Mouse (Mus musculus) lung, adult 2 months (tissue): ENCODE measurements at regions not wholly inside any gene's neighbourhood (a gene's known extent, or its start where the extent isn't known, plus 50 kb on each side); places are given as distances from the start of the nearest gene placed in this dataset.

Source experiments
- DNase-seq: peaks from one replicate; pipeline ENCODE4 v3.0.0; 2022
- H3K4me1 ChIP-seq: fragments of 200-500 bp; 2 replicates; pipeline ENCODE4 v1.6.1; 2011; ENCODE audit warnings: low read length; ENCODE audit not compliant: control insufficient read depth, insufficient read depth
- H3K4me3 ChIP-seq: fragments of 200-500 bp; replicated peaks from 2 replicates; pipeline ENCODE3; 2011; ENCODE audit warnings: low read depth, mild to moderate bottlenecking, control low read depth, low read length; ENCODE audit errors: extremely low read depth
- CTCF ChIP-seq: fragments of 200-500 bp; IDR thresholded peaks from 2 replicates; pipeline ENCODE4 v1.5.1; 2011; ENCODE audit warnings: mild to moderate bottlenecking, low read length, control low read depth; ENCODE audit not compliant: insufficient read depth
- POLR2A ChIP-seq: fragments of 200-500 bp; IDR thresholded peaks from 2 replicates; pipeline ENCODE4 v1.6.1; 2011; ENCODE audit warnings: low read depth, mild to moderate bottlenecking, control low read depth, low read length, borderline replicate concordance; ENCODE audit errors: extremely low read depth
- WGBS: fragments of 180-500 bp; shearing (Covaris S2); methylation state at CpG from one replicate; pipeline ENCODE4 v1.1.7; 2018; 5-methylcytosine and 5-hydroxymethylcytosine counted together

DNA sequence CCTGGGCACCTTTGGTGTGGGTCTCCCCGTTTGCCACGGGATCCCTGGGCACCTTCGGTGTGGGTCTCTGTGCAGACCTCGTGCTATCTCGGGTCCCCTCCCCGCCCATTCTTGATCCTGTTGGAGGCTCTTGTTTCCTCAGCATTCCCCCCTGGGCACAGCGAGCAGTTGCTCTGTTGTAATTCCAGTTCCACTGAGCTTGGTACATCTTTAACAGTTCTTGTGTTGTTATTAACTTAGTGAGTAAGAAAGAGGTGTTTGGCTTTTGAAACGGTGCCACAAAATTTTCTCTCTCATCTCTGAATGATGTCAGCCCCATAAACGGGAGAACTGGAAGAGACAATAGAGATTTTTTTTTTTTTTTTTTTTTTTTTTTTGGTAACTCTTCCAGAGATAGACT, 187.7 kb upstream of the 4930412O13Rik start:
- 69% methylated on average over 9 of the region's 9 CpGs for WGBS
- H3K4me1 ChIP-seq, result no peaks in the 10 kb centered on the region
- TF ChIP-seq CTCF (no peak), POLR2A (no peak)
- H3K4me3 ChIP-seq, result no peak overlapping the region
- no peak for DNase-seq

DNA sequence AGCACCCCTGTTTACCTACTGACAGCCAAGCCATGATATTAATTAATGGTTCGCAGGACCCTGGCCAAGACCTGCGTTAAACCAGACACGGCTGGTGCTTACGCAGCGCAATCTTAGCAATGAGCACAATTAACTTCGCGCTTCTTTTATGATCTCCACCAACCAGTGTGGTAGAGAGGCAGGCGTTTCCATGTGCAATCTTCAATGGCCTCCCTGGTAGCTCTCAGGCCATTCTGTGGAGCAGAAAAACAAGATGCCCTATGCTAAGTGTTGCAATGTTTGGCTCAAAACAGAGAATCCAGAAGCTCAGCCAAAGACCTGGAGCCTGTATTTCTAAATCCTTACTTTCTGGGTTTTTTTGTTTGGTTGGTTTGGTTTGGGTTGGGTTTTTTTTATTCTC, 186.9 kb upstream of the 4930412O13Rik start:
- WGBS, result 94% methylated on average over 8 of the region's 8 CpGs
- TF ChIP-seq CTCF, result no peak
- Histone ChIP-seq H3K4me1 (no peaks in the 10 kb centered on the region), H3K4me3 (no peak overlapping the region)
- no peak for DNase-seq

DNA sequence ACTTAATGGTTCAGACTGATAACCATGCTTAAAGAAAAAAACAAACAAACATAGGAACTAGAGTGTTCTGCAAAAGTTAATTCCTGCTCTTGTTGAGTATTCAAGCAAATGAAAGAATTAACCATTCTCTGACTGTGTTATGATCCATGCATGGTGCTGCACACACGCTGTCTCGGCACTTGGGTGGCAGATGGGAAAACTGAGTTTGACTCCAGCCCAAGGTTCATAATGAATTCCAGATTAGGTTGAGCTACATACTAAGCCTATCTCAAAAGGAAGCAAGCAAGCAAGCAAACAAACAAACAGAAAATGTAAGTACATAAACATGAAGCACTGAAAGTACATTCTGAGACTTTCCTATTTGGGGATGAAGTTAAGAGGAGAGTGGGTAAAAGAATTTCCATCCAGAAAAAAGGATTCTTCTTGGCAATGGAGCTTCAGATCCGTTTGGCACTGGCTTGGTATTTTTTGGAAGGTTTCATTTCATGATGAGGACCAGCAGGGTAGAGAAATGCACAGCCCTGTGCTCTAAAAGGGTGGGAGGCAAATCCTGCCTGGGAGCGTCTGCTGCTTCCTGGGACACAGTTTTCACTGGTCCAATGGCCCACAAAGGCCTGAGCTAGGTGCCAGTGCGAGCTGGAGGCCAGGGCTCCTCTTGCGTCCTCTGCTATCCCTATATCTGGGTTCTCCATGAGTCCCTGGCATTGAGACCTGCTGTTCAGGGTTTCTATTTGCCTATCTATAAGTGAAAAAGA, 183.3 kb upstream of the 4930412O13Rik start:
- Histone ChIP-seq H3K4me3 (no peak overlapping the region), H3K4me1 (no peaks in the 10 kb centered on the region)
- TF ChIP-seq POLR2A, result no peak
- no peak for DNase-seq
- WGBS, result 79% methylated on average over 6 of the region's 6 CpGs

DNA sequence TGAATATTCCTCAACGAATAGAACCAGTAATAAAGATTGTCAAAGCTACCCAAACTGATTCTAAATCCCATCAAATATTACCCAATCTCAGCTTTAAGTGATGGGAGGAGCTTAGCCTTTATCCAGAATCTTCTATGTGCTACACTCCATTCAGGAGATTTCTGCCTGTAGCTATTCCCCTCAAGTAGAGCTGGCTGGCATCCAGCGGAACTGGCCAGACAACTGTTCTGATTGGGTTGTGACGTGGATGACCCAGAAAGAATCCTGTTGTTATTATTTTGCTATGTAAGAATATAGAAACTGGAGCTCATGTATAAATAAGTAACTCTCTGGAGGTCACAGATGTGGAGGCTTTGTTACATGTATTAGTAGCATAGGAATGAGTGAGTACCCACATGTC, 176.8 kb upstream of the 4930412O13Rik start:
- H3K4me1 ChIP-seq, result no peaks in the 10 kb centered on the region
- no peak overlapping the region for H3K4me3 ChIP-seq
- TF ChIP-seq CTCF, result no peak
- TF ChIP-seq POLR2A, result no peak
- 72% methylated on average over 3 of the region's 3 CpGs for WGBS
- no peak for DNase-seq

DNA sequence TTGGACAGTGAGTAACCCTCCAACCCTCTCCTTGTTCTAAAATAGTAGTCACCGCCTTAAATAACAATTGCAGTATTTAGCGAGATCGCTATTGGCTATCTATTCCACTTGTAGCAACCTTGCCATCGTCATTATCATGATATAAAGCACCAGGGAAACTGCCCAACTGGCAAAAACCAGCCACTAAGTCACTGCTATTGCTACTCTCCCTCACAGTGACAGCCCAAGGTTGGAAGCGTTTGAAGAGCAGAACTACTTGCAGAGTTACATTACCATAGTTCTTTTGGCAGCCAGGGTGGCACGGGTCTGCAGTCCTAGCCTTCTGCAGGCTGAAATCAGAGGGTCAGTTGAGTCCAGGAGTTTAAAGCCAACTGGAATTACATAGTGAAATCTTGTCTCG, 171.6 kb upstream of the 4930412O13Rik start:
- DNase-seq, result no peak
- WGBS, result 80% methylated on average over 7 of the region's 7 CpGs
- TF ChIP-seq POLR2A, result no peak
- TF ChIP-seq CTCF, result no peak
- H3K4me3 ChIP-seq, result no peak overlapping the region
- no peaks in the 10 kb centered on the region for H3K4me1 ChIP-seq

DNA sequence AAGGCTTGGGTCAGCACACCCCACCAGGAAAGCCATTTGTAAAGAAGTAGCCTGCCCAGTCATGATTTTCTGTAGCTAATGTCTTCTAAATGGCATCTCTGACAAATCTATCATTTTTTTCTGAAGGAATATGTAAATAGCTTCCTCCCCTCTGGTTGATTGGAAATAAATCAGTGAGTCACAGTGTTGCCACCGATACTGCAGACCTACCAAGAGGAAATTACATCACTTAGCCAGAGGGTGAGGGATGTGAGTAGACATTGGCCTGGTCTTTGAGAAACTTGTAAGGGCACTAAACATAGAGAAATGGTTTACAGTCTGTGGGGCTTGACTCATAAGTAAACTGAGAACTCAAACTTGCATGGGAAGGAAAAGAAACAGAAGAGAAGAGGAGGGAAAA, 163.1 kb upstream of the 4930412O13Rik start:
- TF ChIP-seq POLR2A (no peak), CTCF (no peak)
- WGBS, result 33% methylated on average over 1 of the region's 1 CpGs
- no peak overlapping the region for H3K4me3 ChIP-seq

DNA sequence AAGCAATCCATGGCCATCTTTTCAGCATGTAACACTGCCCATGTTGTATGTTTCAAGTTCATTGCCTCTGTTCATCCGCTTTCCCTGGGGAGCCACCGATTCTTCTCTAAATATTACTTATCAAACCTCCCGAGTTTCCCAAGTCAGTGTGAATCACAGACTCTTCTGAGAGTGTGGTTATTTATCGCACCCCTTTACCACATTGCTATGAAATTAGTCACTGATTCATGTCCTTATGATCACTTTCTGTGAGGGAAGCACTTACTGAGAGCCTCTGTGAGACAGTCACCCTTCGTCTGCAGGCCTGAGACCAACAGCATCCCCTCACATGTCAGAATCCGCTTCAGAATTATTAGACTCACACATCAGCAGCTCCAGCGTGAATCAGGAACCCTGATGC, 147.8 kb upstream of the 4930412O13Rik start:
- DNase-seq, result no peak
- no peak for TF ChIP-seq CTCF
- TF ChIP-seq POLR2A, result no peak
- Histone ChIP-seq H3K4me3 (no peak overlapping the region), H3K4me1 (no peaks in the 10 kb centered on the region)
- WGBS, result 80% methylated on average over 7 of the region's 7 CpGs

More for the DNA sequence above, 163.1 kb upstream of the 4930412O13Rik start:
- H3K4me1 ChIP-seq, result no peaks in the 10 kb centered on the region
- DNase-seq, result no peak

DNA sequence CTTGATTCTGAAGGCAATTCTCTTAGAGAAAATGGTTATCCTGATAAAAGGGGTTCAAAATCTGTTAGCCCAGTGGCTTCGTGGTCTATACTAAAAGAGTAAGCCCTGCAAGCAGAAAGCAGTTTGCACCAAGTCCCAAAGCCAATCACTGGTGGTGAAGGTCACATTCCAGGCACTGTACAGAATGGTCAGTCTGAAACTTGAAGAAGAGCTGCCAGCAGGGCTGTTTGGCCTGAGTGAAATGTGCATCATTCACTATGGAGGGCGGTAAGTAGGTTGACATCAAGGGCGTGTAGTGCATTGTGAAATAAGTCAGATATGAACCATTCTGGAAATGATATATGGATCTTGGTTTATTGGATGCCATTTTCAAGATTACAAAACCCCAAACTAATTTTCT, 136.9 kb upstream of the 4930412O13Rik start:
- WGBS, result 83% methylated on average over 3 of the region's 3 CpGs
- DNase-seq, result no peak
- Histone ChIP-seq H3K4me1 (no peaks in the 10 kb centered on the region), H3K4me3 (no peak overlapping the region)
- no peak for TF ChIP-seq POLR2A
- TF ChIP-seq CTCF, result no peak

DNA sequence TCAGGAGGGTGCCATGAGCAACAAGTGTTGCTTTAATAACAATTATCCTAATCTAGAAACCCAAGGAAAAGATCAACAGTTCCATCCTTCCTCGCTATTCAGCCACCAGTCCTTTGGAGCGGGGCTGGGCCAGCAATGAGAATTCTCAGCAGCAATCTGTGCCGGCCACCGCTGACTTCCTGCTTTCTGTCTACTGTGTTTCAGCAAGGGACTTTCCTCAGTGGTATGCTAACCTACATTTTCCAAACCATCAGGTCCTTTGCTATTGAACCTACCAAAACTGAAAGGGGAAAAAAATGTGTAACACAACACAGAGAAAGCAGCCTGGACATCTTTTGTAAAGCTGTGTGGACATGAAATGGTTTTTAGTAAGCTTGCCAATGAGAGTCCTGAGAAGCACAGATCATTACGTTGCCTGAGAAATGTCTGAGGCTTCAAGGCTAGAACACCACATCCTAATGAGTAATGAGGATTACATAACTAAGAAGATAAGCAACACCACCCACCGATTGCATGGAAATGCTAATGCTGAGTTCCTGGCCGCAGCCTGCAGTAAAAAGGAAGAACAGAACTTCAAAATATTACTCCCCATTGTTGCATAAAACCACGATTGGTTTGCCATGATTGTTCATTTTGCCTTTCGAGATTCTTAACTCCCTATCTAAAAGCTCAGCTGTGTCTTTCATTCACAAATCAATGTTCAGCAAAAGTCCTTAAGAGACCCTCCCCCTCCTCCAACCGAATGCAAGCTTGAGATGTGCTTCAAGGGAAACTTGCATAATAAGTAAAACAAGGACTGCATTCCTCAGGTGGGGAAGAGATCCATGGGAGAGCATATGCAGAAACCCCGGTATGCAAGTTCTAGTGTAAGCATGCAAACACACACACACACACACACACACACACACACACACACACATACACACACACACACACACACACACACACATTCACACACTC, 130.9 kb upstream of the 4930412O13Rik start:
- Histone ChIP-seq H3K4me3 (no peak overlapping the region), H3K4me1 (no peaks in the 10 kb centered on the region; the same call in 1 of the 2 replicates)
- no peak for DNase-seq
- WGBS, result 20% methylated on average over 11 of the region's 11 CpGs
- TF ChIP-seq POLR2A (no peak), CTCF (no peak)
